Mouse (Mus musculus) small intestine, adult 2 months (tissue): ENCODE measurements at regions not wholly inside any gene's neighbourhood (a gene's known extent, or its start where the extent isn't known, plus 50 kb on each side); places are given as distances from the start of the nearest gene placed in this dataset.

ENCODE experiments used
- H3K27ac ChIP-seq: fragments of 200-500 bp; 2 replicates; pipeline ENCODE4 v1.5.1; 2012; ENCODE audit warnings: low read depth, low read length, control low read depth, inconsistent platforms; ENCODE audit not compliant: insufficient read depth
- H3K27me3 ChIP-seq: fragments of 200-500 bp; 2 replicates; pipeline ENCODE4 v1.6.1; 2012; ENCODE audit warnings: mild to moderate bottlenecking, moderate library complexity, low read length, inconsistent platforms; ENCODE audit not compliant: control insufficient read depth, insufficient read depth
- H3K36me3 ChIP-seq: fragments of 200-500 bp; 2 replicates; pipeline ENCODE4 v1.6.1; 2012; ENCODE audit warnings: mild to moderate bottlenecking, low read length, control low read depth, inconsistent platforms; ENCODE audit not compliant: control insufficient read depth, insufficient read depth
- H3K4me1 ChIP-seq: fragments of 200-500 bp; 2 replicates; pipeline ENCODE4 v1.6.1; 2012; ENCODE audit warnings: low read length, inconsistent platforms, mixed read lengths; ENCODE audit not compliant: control insufficient read depth, insufficient read depth, insufficient read length
- H3K4me3 ChIP-seq: fragments of 200-500 bp; 2 replicates; pipeline ENCODE4 v1.5.1; 2012; ENCODE audit warnings: low read depth, mild to moderate bottlenecking, control low read depth, inconsistent platforms, low read length, moderate library complexity
- CTCF ChIP-seq: fragments of 200-500 bp; IDR thresholded peaks from 2 replicates; pipeline ENCODE4 v1.5.1; 2012; ENCODE audit warnings: low read depth, mild to moderate bottlenecking, control low read depth, inconsistent platforms, low read length, moderate library complexity, mixed read lengths; ENCODE audit not compliant: insufficient replicate concordance, insufficient read length; ENCODE audit errors: extremely low read depth
- POLR2A ChIP-seq: fragments of 200-500 bp; IDR thresholded peaks from 2 replicates; pipeline ENCODE4 v1.6.1; 2012; ENCODE audit warnings: low read depth, mild to moderate bottlenecking, control low read depth, inconsistent platforms, low read length, moderate library complexity
- WGBS: fragments of 180-500 bp; shearing (Covaris S2); methylation state at CpG from one replicate; pipeline ENCODE4 v1.1.7; 2018; 5-methylcytosine and 5-hydroxymethylcytosine counted together

DNA sequence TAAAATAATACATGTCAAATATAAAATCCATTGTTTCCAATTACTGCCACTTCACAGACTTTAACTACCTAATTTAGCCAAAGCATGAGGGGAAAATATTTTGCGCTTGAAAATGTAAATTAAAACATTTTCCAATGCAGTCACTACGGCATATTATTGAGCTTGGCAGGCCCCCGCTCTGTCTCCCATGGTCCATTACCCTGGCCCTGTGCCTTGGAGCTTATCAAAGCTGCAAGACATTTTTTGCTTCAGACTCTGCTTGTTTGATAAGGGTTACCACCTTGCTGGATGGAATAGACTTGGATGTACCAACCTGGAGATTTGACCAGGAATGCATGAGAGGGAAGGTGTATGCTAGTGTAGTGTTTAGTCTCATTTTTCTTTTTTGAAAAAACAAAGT, 525.7 kb upstream of the Tmpo start:
- Histone ChIP-seq H3K27ac (no peak overlapping the region), H3K4me3 (no peak overlapping the region), H3K4me1 (no peaks in the 10 kb centered on the region), H3K36me3 (no peaks in the 10 kb centered on the region), H3K27me3 (no peaks in the 10 kb centered on the region)
- 93% methylated on average over 3 of the region's 3 CpGs for WGBS
- TF ChIP-seq POLR2A (no peak), CTCF (no peak)

DNA sequence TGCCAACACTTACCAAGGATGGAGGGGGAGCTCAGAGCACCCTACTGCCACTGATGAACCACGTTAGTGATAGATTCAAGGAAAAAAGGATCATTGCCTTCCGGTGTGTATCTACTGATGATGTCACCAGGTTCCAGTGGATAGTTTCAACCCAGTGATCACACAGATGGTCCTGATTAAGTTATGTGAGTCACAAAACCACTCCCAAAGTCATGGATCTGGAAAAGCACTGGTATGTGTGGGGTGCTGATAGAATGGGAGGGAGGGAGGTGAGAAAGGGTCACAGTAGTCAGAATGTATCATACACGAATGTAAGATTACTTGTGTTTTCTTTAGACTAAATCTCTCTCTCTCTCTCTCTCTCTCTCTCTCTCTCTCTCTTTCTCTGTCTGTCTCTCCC, 523.6 kb upstream of the Tmpo start:
- H3K4me3 ChIP-seq, result no peak overlapping the region
- TF ChIP-seq CTCF, result no peak
- TF ChIP-seq POLR2A, result no peak
- no peaks in the 10 kb centered on the region for H3K4me1 ChIP-seq
- no peak overlapping the region for H3K27ac ChIP-seq
- no peaks in the 10 kb centered on the region for H3K36me3 ChIP-seq
- WGBS, result 54% methylated on average over 3 of the region's 3 CpGs
- no peaks in the 10 kb centered on the region for H3K27me3 ChIP-seq

DNA sequence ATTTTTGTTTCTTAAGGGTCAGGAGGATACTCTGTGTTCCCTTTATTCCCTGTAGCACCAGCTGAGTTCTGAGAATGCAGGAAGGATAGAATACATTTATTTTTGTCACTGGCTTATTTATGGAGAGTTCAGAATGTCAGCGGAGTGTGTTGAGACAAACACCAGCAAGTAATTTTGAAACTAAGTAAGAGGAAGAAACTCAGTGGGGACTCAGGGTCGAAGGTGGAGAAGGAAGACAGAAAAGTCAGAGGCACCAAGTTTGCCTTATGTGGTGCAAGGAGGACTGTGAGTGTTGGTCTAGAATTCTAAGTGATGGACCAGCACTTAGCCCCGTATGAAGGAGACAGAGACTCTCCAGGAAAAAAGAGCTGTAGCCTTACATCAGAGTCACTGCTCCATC, 520.7 kb upstream of the Tmpo start:
- WGBS, result 64% methylated on average over 3 of the region's 3 CpGs
- no peak for TF ChIP-seq POLR2A
- Histone ChIP-seq H3K27me3 (no peaks in the 10 kb centered on the region), H3K4me3 (no peak overlapping the region), H3K4me1 (no peaks in the 10 kb centered on the region), H3K27ac (no peak overlapping the region), H3K36me3 (no peaks in the 10 kb centered on the region)

DNA sequence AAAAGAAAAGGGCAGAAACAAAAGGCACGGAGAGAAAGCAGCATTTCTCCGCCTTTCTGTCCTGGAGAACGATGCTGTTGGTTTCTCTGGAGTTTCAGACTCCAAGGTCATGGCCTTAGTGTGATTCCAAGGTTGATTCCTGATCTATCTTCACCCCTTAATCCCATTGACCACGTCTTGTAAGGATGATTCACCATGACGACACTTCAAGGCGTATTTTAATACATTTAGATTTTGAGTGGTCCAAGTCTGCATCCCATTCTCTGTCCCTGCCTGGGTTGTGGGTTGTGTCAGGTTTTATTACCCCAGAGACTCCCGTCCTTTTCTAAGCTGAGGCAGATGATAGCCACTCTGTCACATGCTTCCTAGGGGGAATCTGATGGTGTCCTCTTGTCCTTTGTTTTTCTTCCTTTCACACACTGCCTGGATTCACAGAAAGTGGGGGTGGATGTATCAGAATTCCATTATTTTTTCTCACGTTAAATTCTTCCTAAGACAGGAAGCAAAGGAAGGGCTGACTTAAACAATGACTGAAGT, 505.0 kb upstream of the Tmpo start:
- no peak for TF ChIP-seq CTCF

DNA sequence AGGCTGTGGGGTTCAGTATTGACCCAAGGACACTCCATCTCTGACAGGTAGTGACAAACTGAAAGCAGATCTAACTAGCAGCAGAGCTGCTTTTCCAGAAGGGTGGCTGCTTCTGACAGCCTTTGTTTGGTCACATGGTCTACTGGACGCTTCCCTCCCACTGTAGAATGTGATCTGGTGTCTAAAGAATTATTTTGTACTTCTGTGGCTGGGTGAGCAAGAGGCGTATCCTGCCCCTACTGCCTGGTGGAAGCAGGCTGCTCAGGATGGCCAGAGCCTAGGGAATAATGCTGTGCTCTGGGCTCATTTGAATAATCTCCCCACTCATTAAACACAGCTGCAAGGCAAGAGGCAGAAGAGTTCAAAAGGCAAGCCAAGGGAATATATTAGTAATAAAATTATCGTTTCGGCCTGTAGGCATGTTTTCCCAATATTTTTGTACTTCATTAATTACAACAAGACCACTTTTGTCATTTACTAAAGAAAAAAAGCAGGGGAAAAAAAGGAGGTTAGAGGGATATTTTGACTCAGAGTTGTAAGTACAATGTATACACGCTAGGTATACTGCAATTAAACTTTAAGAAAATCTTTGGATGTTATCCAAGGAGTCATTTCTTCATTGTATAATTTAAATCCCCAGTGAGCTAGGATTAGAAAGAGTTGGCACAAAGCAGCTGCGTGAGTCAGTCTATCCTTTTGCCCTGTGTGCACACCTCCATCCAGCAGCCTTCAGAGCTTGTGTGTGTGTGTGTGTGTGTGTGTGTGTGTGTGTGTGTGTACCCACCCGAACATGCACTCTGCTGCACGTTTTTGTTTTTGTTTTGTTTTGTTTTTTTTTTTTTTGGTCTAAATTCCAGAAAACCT, 504.3 kb upstream of the Tmpo start:
- Histone ChIP-seq H3K4me1 (no peaks in the 10 kb centered on the region), H3K27me3 (no peaks in the 10 kb centered on the region), H3K36me3 (no peaks in the 10 kb centered on the region), H3K4me3 (no peak overlapping the region), H3K27ac (no peak overlapping the region)
- TF ChIP-seq POLR2A (no peak), CTCF (no peak)
- WGBS, result 48% methylated on average over 8 of the region's 8 CpGs

More for the DNA sequence above, 505.0 kb upstream of the Tmpo start:
- H3K4me1 ChIP-seq, result no peaks in the 10 kb centered on the region
- 72% methylated on average over 8 of the region's 8 CpGs for WGBS
- no peak overlapping the region for H3K27ac ChIP-seq
- no peak overlapping the region for H3K4me3 ChIP-seq
- H3K27me3 ChIP-seq, result no peaks in the 10 kb centered on the region
- H3K36me3 ChIP-seq, result no peaks in the 10 kb centered on the region

DNA sequence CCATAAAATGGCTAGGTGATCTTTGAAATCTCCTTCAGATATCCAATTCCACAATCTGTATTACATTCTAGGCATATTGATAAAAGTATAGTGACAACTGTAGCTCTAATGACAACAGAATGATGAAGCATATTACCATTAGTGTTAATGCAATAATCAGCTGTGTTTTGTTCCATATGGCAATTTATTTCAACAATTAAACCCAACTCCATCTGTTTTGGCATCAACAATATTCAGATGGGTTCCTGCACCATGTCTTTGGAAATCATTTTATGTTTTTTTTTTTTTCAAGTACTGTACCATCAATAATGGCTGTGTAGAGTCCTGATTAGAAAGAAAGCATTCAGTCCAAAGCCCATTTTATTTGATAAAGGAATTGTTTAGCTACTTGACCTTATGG, 498.5 kb upstream of the Tmpo start:
- H3K27me3 ChIP-seq, result no peaks in the 10 kb centered on the region; the same call in 1 of the 2 replicates
- H3K4me3 ChIP-seq, result no peak overlapping the region
- no peak for TF ChIP-seq POLR2A
- no peak for TF ChIP-seq CTCF
- no peak overlapping the region for H3K27ac ChIP-seq
- no peaks in the 10 kb centered on the region for H3K4me1 ChIP-seq
- H3K36me3 ChIP-seq, result no peaks in the 10 kb centered on the region

DNA sequence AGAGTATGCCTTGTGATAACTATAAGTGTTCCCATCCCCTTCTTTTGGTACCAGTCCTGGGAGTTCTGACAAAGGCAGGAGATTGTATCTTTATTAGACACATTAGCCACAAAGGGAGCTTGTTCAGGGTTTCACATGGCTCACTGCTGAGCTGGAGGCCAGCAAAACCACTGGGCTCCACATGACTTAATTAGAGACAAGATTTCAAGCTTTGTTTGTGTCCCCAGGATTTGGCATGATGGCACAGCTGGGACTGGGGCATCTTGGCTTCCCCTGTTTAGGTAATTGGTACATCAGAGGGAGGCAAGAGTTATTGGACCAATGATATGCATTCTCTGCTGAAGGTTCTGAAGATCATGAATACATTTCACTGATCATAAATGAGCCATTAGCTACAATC, 456.8 kb upstream of the Tmpo start:
- no peaks in the 10 kb centered on the region for H3K36me3 ChIP-seq
- no peaks in the 10 kb centered on the region for H3K27me3 ChIP-seq
- TF ChIP-seq CTCF, result no peak
- no peak for TF ChIP-seq POLR2A
- no peak overlapping the region for H3K27ac ChIP-seq
- no peak overlapping the region for H3K4me3 ChIP-seq
- H3K4me1 ChIP-seq, result no peaks in the 10 kb centered on the region

DNA sequence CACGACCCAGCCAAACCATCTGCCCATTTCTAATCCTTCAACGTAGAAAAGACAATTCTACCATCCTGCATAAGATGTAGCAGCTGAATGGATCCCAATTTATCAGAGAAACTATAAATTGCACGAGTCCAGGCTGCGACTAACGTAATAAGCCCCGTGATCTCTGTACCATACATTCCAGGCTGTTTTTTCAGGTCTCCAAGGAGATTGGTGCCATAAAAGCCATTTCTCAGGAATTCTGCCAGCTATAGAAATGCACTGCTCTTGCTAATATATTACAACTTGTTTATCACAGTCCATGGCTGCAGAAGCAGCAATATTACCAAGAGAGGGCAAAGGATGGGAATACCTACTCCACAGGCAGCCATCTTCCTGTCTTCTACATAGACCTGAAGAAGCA, 447.6 kb upstream of the Tmpo start:
- no peaks in the 10 kb centered on the region for H3K27me3 ChIP-seq
- H3K4me1 ChIP-seq, result no peaks in the 10 kb centered on the region
- no peak overlapping the region for H3K4me3 ChIP-seq
- no peaks in the 10 kb centered on the region for H3K36me3 ChIP-seq
- no peak for TF ChIP-seq CTCF
- no peak for TF ChIP-seq POLR2A
- H3K27ac ChIP-seq, result no peak overlapping the region
- 37% methylated on average over 6 of the region's 6 CpGs for WGBS
